Mouse (Mus musculus): ENCODE measurements at regions not wholly inside any gene's neighbourhood (a gene's known extent, or its start where the extent isn't known, plus 50 kb on each side); places are given as distances from the start of the nearest gene placed in this dataset.

GRCm38 (mm10) chr1:149672117-149672516 lies 289.0 kb downstream of the Pla2g4a start:
- no peak for TF ChIP-seq CTCF (IDR thresholded peaks at IDR 0.05)
- no peak overlapping the region for H3K4me3 ChIP-seq
- intact Hi-C loops (cut with DNase I) = no loop called here
- H3K27ac ChIP-seq = no peak overlapping the region
- DNase-seq (ENCODE audit: extremely low spot score in 1 of 2, low spot score in 2 of 2) = no peak

- DNase-seq (ENCODE audit: extremely low spot score in 1 of 2, low spot score in 2 of 2) = no peak
- no peak for TF ChIP-seq CTCF (IDR thresholded peaks at IDR 0.05)
- Histone ChIP-seq H3K27ac (no peak overlapping the region), H3K4me3 (no peak overlapping the region)
- intact Hi-C loops (cut with DNase I) = no loop called here
Measured at GRCm38 (mm10) chr1:149671091-149671490, 290.0 kb downstream of the Pla2g4a start.

Measured in left cerebral cortex, adult 2 months (tissue).